Mouse (Mus musculus) liver, postnatal 0 days (tissue): ENCODE results near the gene Eif3l. TPM values are rescaled to one million over a fixed set of nuclear protein-coding genes. Genes with fewer than 3 reads are reported as not detected.

ENCODE experiments used
- ATAC-seq: fragments of 200-750 bp; cut with Nextera tagmentation; 2 replicates; pipeline ENCODE4 v1.8.0; 2017; ENCODE audit warnings: mild to moderate bottlenecking, moderate library complexity
- DNase-seq: peaks from one replicate; pipeline ENCODE4 v3.0.0-alpha.2; 2016
- H3K27ac ChIP-seq: fragments of 300-500 bp; sonication (generic); 2 replicates; pipeline ENCODE4 v1.5.1; 2014; ENCODE audit warnings: antibody characterized with exemption, moderate library complexity, mild to moderate bottlenecking, low read depth
- H3K27me3 ChIP-seq: fragments of 300-500 bp; sonication (generic); 2 replicates; pipeline ENCODE4 v1.6.1; 2014; ENCODE audit warnings: low read length, control low read depth, mixed read lengths; ENCODE audit not compliant: insufficient read depth
- H3K36me3 ChIP-seq: fragments of 300-500 bp; sonication (generic); replicated peaks from 2 replicates; pipeline ENCODE4 v1.6.1; 2014; ENCODE audit warnings: mild to moderate bottlenecking, control low read depth, low read length, moderate library complexity, mixed read lengths; ENCODE audit not compliant: insufficient read depth
- H3K4me1 ChIP-seq: fragments of 300-500 bp; sonication (generic); 2 replicates; pipeline ENCODE4 v1.6.1; 2014; ENCODE audit warnings: antibody characterized with exemption, mild to moderate bottlenecking, control low read depth; ENCODE audit not compliant: insufficient read depth
- H3K4me2 ChIP-seq: fragments of 300-500 bp; sonication (generic); 2 replicates; pipeline ENCODE4 v1.6.1; 2014; ENCODE audit warnings: low read depth, mild to moderate bottlenecking, low read length, moderate library complexity, mixed read lengths
- H3K4me3 ChIP-seq: fragments of 300-500 bp; sonication (generic); 2 replicates; pipeline ENCODE4 v1.5.1; 2014; ENCODE audit warnings: low read depth, low read length
- H3K9ac ChIP-seq: fragments of 300-500 bp; sonication (generic); replicated peaks from 2 replicates; pipeline ENCODE4 v1.6.1; 2014; ENCODE audit warnings: mild to moderate bottlenecking, moderate library complexity
- H3K9me3 ChIP-seq: fragments of 300-500 bp; sonication (generic); 2 replicates; pipeline ENCODE4 v1.6.1; 2016; ENCODE audit warnings: mild to moderate bottlenecking, control low read depth, low read length, mixed read lengths
- CTCF ChIP-seq: sonication (generic); IDR thresholded peaks from 2 replicates; pipeline ENCODE4 v1.5.1; 2016; ENCODE audit warnings: antibody characterized with exemption, low read depth
- EP300 ChIP-seq: IDR thresholded peaks from 2 replicates; pipeline ENCODE4 v1.6.1; 2016; ENCODE audit warnings: antibody characterized with exemption, low read depth, mild to moderate bottlenecking
- WGBS: fragments of 180-500 bp; shearing (Covaris S2); extraction: QIAGEN DNeasy Blood & Tissue Kit; methylation state at CpG from one replicate; pipeline ENCODE4 v1.1.7; 2014; ENCODE audit not compliant: insufficient replicate concordance; 5-methylcytosine and 5-hydroxymethylcytosine counted together
- polyA plus RNA-seq: library from polyadenylated mRNA; unstranded; fragments of >200 nt; fragmentation: Nextera tagmentation; extraction: Ambion mirVana; gene quantifications from 2 replicates; pipeline ENCODE4 v1.2.1, GENCODE M21; 2015

Gene Eif3l
- polyA plus RNA-seq, 1 experiment from 2014 or later: 76.4 TPM

DNA sequence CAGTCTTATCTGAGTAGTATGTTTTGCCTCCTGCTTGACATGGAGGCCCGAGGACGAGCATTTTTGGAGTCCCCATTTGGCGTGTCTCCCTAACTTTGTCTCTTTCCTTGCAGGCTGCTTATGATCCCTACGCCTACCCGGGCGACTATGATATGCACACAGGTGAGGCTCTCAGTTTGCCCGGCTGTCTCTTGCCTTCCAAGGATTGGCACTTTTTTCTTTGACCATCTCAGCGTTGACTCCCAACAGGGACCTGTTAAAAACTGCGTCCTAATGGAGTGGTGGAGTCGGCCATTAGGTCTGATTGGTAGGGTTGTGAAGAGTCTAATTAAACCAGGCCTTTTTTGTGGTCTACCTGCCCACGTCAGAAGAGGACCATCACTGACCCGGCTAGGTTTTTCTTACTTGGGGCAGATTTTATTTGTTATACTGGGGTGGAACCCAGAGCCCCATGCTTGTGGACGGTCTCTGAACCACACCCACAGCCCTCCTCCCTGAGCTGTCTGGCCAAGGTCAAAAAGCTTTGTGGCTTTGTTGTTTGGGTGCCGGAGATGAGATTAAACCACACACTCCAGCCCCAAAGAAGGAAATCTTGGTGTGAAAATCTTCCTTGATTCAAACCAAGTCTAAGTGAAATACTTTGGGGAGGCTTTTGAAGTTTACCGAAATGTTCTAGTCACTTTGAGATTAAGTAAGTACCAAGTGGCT lies 833 bp downstream of the Eif3l start:
- WGBS: 20% methylated on average over 15 of the region's 15 CpGs
- H3K9ac ChIP-seq: peak overlapping the region; percentile 89
- ATAC-seq: no peak; the same call in 1 of the 2 replicates

DNA sequence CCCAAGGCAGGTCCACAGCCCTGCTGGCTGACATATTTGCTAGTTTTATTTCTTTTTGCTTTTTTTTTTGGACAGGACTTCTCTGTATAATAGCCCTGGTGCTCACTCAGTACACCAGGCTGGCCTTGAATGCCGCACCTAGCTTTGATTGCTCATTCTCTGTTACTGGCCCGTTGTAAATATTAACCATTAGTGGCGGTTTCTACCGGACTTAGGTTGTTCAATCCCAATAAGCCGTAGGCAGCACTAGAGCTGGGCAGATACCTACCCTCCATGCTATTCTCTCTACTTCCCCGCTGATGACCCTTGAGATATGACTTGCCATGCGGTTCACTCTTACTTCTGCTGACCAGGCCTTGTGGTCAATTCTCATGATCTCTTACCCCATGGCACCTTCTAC lies 4.6 kb downstream of the Eif3l start:
- no peaks in the 10 kb centered on the region for H3K9me3 ChIP-seq
- H3K4me2 ChIP-seq: no peak overlapping the region
- H3K4me3 ChIP-seq: no peak overlapping the region
- ATAC-seq (no peak), DNase-seq (no peak)
- no peak overlapping the region for H3K27ac ChIP-seq
- H3K27me3 ChIP-seq: no peaks in the 10 kb centered on the region
- TF ChIP-seq CTCF (no peak), EP300 (no peak)
- peaks cover 9% of the 10 kb centered on the region for H3K4me1 ChIP-seq
- no peak overlapping the region for H3K9ac ChIP-seq
- WGBS: 77% methylated on average over 7 of the region's 7 CpGs
- peaks cover 78% of the 10 kb centered on the region for H3K36me3 ChIP-seq

More for the DNA sequence above, 833 bp downstream of the Eif3l start:
- peaks cover 41% of the 10 kb centered on the region for H3K36me3 ChIP-seq
- TF ChIP-seq EP300 (no peak), CTCF (no peak)
- H3K27me3 ChIP-seq: no peaks in the 10 kb centered on the region
- peaks cover 9% of the 10 kb centered on the region for H3K4me1 ChIP-seq
- peak overlapping the region; percentile 81 for H3K4me2 ChIP-seq
- DNase-seq: no peak
- peak overlapping the region; percentile 86 for H3K4me3 ChIP-seq
- H3K27ac ChIP-seq: peak overlapping the region; percentile 78
- no peaks in the 10 kb centered on the region for H3K9me3 ChIP-seq

DNA sequence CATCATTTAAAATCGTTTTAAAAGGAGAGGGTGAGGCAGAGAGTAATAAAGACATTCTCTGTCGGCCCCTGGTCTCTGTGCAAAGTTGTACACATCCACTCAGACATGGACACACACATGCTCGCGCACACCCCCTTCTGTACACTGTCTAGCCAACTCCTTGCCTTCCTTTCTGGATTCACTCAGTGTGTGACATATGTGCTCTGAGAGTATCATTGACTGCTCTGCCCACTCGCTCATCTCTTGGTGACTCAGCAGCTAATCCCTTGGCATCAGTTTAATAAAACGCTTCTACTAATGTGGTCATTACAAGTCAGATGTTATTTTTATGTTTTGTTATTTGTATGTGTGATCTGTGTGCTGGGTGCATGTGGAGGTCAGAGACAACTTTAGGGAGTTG lies 17.3 kb downstream of the Eif3l start:
- ATAC-seq (no peak), DNase-seq (no peak)
- Histone ChIP-seq H3K4me1 (no peaks in the 10 kb centered on the region; the same call in 1 of the 2 replicates), H3K4me3 (no peak overlapping the region), H3K27ac (no peak overlapping the region), H3K9me3 (no peaks in the 10 kb centered on the region), H3K36me3 (peaks cover 63% of the 10 kb centered on the region), H3K27me3 (no peaks in the 10 kb centered on the region), H3K4me2 (no peak overlapping the region), H3K9ac (no peak overlapping the region)
- 87% methylated on average over 6 of the region's 6 CpGs for WGBS
- TF ChIP-seq CTCF (no peak), EP300 (no peak)

DNA sequence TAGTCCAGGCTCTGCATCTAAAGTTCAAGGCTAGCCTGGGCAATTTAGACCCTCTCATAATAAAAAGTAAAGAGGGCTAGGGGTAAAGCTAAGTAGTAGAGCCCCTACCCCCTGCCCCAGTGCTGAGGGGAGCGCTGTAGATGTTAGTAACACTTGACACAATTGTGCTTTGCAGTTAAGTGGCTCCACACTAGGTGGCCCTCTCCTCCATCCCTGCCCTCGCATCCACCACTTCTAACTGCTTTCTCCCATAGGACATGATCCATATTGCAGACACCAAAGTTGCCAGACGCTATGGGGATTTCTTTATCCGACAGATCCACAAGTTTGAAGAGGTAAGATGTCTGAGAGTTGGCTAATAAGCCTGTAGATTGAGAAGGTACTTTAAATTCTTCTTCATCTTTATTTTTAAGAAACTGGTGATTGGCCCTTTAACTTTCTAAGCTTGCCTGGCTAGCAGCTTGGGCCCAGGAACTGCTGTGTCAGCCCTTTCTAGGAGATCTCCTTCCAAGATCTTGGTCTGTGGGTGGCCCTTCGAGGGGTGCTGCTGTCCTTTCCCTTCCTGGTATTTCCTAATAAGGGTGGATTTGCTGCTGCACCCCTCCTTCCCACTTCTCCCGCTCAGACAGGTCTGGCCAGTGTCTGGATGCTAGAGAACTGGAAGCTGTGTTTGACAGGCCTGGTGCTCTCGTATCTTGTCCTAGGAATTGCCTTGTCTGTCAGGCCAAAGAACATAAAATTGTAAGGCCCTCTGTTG lies 18.3 kb downstream of the Eif3l start:
- ATAC-seq (no peak), DNase-seq (no peak)
- no peak overlapping the region for H3K4me3 ChIP-seq
- H3K36me3 ChIP-seq: peaks cover 56% of the 10 kb centered on the region
- no peak overlapping the region for H3K4me2 ChIP-seq
- no peak overlapping the region for H3K9ac ChIP-seq
- H3K9me3 ChIP-seq: no peaks in the 10 kb centered on the region
- no peak overlapping the region for H3K27ac ChIP-seq
- no peaks in the 10 kb centered on the region for H3K27me3 ChIP-seq
- peaks cover 8% of the 10 kb centered on the region for H3K4me1 ChIP-seq
- TF ChIP-seq CTCF (peak; percentile 63), EP300 (no peak)
- WGBS: 79% methylated on average over 7 of the region's 7 CpGs

DNA sequence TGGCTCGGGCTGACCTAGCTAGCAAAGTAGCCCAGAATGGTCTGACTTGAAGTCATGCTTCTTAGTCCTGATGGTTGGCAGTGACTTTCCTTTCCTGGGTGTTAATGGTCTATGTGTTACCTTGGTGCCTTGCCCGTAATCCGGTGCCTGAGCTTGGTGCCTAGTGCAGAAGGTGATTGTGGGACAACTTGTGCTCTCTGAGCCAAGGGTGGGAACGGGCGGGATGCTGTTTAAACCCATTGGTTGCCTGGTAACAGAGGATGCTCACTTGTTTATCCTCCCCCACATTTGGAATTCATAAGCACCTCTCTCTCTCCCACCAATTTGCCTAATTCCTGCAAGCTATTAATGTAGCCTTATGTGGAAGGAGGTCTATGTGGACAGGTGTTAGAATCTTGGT lies 20.5 kb downstream of the Eif3l start:
- Histone ChIP-seq H3K4me2 (no peak overlapping the region), H3K4me3 (no peak overlapping the region), H3K36me3 (peaks cover 37% of the 10 kb centered on the region), H3K9me3 (no peaks in the 10 kb centered on the region), H3K27me3 (no peaks in the 10 kb centered on the region), H3K27ac (no peak overlapping the region), H3K4me1 (peaks cover 9% of the 10 kb centered on the region), H3K9ac (no peak overlapping the region)
- DNase-seq (no peak), ATAC-seq (no peak)
- TF ChIP-seq EP300 (no peak), CTCF (no peak)
- 86% methylated on average over 5 of the region's 5 CpGs for WGBS

DNA sequence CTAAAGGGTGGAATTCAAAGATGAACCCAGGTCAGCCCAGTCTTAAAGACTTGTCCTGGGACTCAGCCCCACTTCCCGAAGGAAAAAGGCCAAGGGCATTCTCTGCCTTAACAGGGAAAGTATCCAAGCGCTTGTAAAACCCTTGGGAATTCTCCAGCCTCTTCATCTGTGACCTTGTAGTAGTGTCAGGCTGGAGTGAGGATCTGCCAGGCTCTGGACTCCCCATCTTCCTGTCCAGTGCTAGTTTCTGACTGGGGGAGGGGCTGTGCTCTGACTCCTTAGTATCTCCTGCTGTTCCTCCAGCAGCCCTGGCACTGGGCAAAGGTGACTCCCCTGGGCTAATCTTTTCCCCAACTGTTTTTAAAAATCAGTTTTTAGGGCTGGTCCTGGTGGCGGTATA lies 21.6 kb downstream of the Eif3l start:
- H3K9me3 ChIP-seq: no peaks in the 10 kb centered on the region
- no peak overlapping the region for H3K27ac ChIP-seq
- no peaks in the 10 kb centered on the region for H3K27me3 ChIP-seq
- H3K36me3 ChIP-seq: peaks cover 27% of the 10 kb centered on the region
- H3K4me3 ChIP-seq: no peak overlapping the region
- peaks cover 9% of the 10 kb centered on the region for H3K4me1 ChIP-seq
- no peak for DNase-seq
- ATAC-seq: no peak
- H3K4me2 ChIP-seq: no peak overlapping the region
- H3K9ac ChIP-seq: no peak overlapping the region
- 72% methylated on average over 3 of the region's 3 CpGs for WGBS
- TF ChIP-seq EP300: no peak
- TF ChIP-seq CTCF: no peak
